Mouse (Mus musculus): ENCODE results near the gene Khnyn. TPM values are rescaled to one million over a fixed set of nuclear protein-coding genes. Genes with fewer than 3 reads are reported as not detected.

Gene Khnyn
- polyA plus RNA-seq, 1 experiment from 2014 or later, result 22.7 TPM

DNA sequence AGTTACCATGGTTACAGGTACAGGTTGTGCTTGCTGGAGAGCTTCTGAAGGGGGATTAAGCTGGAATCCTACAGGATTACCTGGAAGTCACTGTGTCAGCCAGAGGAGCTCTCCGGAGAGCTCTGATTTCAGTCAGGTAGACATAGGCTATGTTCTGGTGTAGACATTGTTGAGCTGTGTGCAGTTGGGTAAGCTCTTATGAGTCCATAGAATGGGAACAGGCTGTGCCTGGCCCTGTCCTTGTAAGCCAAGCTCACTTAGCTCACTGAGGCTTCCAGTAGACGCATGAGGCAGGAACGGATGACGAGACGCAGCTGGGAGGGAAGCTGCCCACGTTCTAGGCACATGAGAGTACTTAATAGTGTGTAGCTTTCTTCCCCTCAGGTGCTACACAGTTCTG lies 22.6 kb upstream of the Khnyn start:
- Histone ChIP-seq H3K36me3 (replicated peaks) (peaks cover 76% of the 10 kb centered on the region), H3K27ac (no peak overlapping the region), H3K9me3 (no peaks in the 10 kb centered on the region), H3K4me1 (peaks cover 37% of the 10 kb centered on the region), H3K4me3 (no peak overlapping the region), H3K27me3 (ENCODE audit: poor library complexity, severe bottlenecking) (no peaks in the 10 kb centered on the region)
- 76% methylated on average over 6 of the region's 6 CpGs for WGBS
- DNase-seq (ENCODE audit: extremely low spot score, low spot score), result no peak

DNA sequence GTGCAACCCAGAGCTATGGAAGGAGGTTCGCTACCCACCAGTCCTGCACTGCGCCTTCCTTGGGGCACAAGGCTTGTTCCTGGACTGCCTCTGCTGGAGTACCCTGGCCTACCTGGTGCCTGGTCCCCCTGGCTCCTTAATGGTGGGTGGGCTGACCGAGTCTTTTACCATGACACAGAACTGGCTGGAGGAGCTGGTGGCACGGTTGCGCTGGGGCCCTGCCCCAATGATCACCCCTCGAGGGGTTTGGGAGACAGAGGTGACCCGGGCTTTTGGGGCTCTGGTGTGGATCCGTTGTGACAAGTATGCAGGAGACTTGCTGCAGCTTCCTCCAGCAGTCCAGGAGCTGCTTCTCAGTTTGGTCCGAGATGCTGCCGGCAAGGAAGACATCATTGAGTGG lies 21.8 kb upstream of the Khnyn start:
- DNase-seq (ENCODE audit: extremely low spot score, low spot score), result no peak
- Histone ChIP-seq H3K9me3 (no peaks in the 10 kb centered on the region), H3K4me3 (no peak overlapping the region), H3K36me3 (replicated peaks) (peaks cover 77% of the 10 kb centered on the region), H3K27me3 (ENCODE audit: poor library complexity, severe bottlenecking) (no peaks in the 10 kb centered on the region), H3K4me1 (peaks cover 29% of the 10 kb centered on the region), H3K27ac (peak overlapping the region; percentile 0; the same call in 1 of the 2 replicates)
- 97% methylated on average over 10 of the region's 10 CpGs for WGBS

DNA sequence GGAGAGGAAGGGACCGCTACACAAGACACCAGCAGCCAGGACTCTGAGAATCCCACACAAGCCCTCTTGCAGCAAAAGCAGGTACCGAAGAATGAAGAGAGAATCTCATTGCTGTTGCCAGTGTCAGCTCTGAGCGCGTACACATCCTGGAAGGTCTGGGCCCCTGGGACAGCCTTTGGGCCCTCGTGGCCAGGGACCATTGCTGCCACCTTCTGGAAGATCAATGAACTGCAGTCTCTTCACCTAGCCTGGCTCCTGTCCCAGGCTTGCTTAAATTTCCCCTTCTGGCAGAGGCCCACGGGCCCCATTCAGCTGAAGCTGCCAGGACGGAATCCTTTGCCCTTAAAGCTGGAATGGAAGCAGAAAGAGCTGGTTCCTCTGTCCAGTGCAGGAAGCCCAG lies 21.0 kb upstream of the Khnyn start:
- Histone ChIP-seq H3K9me3 (no peaks in the 10 kb centered on the region), H3K36me3 (replicated peaks) (peaks cover 81% of the 10 kb centered on the region), H3K27me3 (ENCODE audit: poor library complexity, severe bottlenecking) (no peaks in the 10 kb centered on the region), H3K27ac (peak overlapping the region; percentile 36; the same call in 1 of the 2 replicates), H3K4me3 (no peak overlapping the region), H3K4me1 (peaks cover 28% of the 10 kb centered on the region)
- DNase-seq (ENCODE audit: extremely low spot score, low spot score), result peak; percentile 69
- WGBS, result 49% methylated on average over 7 of the region's 7 CpGs

DNA sequence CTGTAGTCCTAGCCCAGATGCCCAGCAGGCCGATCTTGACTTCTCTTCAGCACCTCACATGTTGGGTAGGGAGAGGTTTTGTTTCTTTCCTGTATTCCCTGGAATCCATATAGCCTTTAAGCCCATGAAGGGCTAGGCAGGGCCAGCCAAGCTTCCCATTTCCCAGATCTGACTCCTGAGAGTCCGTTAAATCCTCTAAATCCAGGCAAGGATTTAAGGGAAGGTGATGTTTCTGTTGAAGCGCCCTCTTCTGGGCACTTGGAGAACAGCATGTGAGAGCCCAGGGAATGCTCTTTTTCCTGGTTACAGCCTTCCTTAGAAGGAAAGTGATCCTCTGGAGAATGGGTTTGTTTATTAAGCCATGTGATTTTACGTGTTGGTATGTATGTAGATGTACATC lies 17.8 kb upstream of the Khnyn start:
- Histone ChIP-seq H3K27ac (no peak overlapping the region), H3K9me3 (no peaks in the 10 kb centered on the region), H3K4me1 (peaks cover 16% of the 10 kb centered on the region), H3K4me3 (no peak overlapping the region), H3K36me3 (replicated peaks) (peaks cover 100% of the 10 kb centered on the region), H3K27me3 (ENCODE audit: poor library complexity, severe bottlenecking) (no peaks in the 10 kb centered on the region)
- DNase-seq (ENCODE audit: extremely low spot score, low spot score), result peak; percentile 71
- WGBS, result 38% methylated on average over 4 of the region's 4 CpGs

DNA sequence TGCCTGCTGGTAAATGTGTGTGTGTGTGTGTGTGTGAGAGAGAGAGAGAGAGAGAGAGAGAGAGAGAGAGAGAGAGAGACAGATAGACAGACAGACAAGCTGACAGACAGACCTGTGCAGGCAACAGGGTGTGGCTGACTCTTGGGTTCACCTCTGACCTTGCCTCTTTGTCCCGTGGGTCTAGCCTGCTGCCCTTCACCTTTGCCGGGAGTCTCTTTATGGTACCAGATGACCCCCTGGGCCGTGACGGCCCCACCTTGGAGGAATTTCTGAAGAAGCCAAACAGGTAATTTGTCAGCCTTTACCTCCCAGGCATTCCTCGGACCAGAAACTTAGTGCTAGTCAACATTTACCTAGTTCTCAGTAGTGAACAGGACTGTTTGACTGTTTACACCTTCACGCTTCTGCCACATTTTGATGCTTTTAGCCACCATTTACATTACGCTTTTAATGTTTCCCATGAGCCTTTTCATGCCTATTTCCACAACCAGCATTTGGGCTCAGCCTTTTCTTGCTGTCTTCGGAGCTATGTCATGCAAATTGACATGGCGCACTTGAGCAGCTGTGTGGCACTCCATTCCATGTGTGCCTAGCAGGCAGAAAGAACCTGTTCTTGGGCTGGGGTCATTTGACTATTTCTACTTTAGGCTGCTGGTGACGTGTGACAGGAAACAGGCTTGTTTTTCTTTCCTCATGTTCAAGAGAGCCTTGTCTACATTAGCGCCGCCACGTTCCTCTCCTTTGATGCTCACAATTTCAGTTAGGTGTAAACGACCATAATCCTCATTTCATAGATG lies 16.3 kb upstream of the Khnyn start:
- H3K27ac ChIP-seq, result no peak overlapping the region
- peaks cover 8% of the 10 kb centered on the region for H3K4me1 ChIP-seq
- 91% methylated on average over 14 of the region's 14 CpGs for WGBS
- H3K9me3 ChIP-seq, result no peaks in the 10 kb centered on the region
- peaks cover 100% of the 10 kb centered on the region for H3K36me3 ChIP-seq (replicated peaks)
- no peak for DNase-seq (ENCODE audit: extremely low spot score, low spot score)
- H3K27me3 ChIP-seq (ENCODE audit: poor library complexity, severe bottlenecking), result no peaks in the 10 kb centered on the region
- H3K4me3 ChIP-seq, result no peak overlapping the region

DNA sequence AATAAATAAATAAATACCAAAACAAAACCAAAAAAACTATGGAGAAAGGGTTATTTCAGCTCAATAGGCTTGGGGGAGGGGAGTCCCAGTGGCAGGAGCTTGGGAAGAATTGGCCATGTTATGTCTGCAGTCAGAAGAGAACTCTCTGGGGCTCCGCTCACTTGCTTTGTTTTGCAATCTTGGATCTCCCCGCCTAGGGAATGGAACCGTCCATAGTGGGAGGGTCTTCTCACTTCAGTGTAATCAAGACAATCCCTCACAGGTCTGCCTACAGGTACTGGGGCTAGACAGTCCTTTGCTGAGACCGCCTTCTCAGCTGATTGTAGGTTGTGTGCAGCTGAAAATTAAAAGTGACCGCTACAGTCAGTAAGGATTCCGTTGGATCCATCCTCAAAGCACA lies 15.2 kb upstream of the Khnyn start:
- no peaks in the 10 kb centered on the region for H3K27me3 ChIP-seq (ENCODE audit: poor library complexity, severe bottlenecking)
- H3K4me1 ChIP-seq, result peaks cover 13% of the 10 kb centered on the region
- H3K27ac ChIP-seq, result no peak overlapping the region
- WGBS, result 97% methylated on average over 6 of the region's 6 CpGs
- H3K9me3 ChIP-seq, result no peaks in the 10 kb centered on the region
- peaks cover 89% of the 10 kb centered on the region for H3K36me3 ChIP-seq (replicated peaks)
- no peak overlapping the region for H3K4me3 ChIP-seq
- DNase-seq (ENCODE audit: extremely low spot score, low spot score), result no peak

DNA sequence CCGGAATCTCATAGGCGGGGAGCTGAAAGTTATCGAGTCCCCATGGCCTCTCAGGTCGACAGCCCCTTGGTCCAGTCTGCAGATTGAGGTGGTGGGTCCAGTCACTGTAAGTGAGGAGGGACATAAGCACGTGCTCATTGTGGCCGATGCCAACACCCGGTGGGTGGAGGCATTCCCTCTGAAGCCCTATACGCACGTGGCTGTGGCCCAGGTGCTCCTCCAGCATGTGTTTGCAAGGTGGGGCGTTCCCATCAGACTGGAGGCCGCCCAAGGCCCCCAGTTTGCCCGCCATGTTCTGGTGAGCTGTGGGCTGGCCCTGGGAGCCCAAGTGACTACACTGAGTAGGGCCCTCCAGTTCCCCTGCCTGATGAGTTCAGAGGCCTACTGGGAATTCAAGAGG lies 12.7 kb upstream of the Khnyn start:
- Histone ChIP-seq H3K36me3 (replicated peaks) (peaks cover 64% of the 10 kb centered on the region), H3K27me3 (ENCODE audit: poor library complexity, severe bottlenecking) (no peaks in the 10 kb centered on the region), H3K27ac (no peak overlapping the region), H3K9me3 (no peaks in the 10 kb centered on the region), H3K4me1 (peaks cover 13% of the 10 kb centered on the region), H3K4me3 (no peak overlapping the region)
- 93% methylated on average over 12 of the region's 12 CpGs for WGBS
- DNase-seq (ENCODE audit: extremely low spot score, low spot score), result no peak

DNA sequence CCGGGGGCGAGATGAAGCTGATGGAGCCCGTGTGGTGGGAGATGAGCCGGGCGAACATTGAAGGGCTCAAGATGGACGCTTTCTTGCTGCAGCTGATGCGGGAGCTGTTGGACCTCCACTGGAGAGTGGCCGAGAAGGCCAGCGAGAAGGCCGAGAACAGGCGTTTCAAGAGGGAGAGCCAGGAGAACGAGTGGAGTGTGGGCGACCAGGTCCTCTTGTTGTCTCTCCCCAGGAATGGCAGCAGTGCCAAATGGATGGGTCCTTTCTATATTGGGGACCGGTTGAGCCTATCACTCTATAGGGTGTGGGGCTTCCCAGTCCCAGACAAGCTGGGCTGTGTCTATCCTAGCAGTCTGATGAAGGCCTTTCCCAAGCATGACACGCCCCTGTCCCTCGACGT lies 12.2 kb upstream of the Khnyn start:
- Histone ChIP-seq H3K4me3 (no peak overlapping the region), H3K36me3 (replicated peaks) (peaks cover 59% of the 10 kb centered on the region), H3K27me3 (ENCODE audit: poor library complexity, severe bottlenecking) (no peaks in the 10 kb centered on the region), H3K27ac (0 out of 2 replicates have a peak overlapping the region, but pooled peaks have one; percentile 77), H3K4me1 (peaks cover 16% of the 10 kb centered on the region), H3K9me3 (no peaks in the 10 kb centered on the region)
- 92% methylated on average over 17 of the region's 17 CpGs for WGBS
- DNase-seq (ENCODE audit: extremely low spot score, low spot score), result no peak

DNA sequence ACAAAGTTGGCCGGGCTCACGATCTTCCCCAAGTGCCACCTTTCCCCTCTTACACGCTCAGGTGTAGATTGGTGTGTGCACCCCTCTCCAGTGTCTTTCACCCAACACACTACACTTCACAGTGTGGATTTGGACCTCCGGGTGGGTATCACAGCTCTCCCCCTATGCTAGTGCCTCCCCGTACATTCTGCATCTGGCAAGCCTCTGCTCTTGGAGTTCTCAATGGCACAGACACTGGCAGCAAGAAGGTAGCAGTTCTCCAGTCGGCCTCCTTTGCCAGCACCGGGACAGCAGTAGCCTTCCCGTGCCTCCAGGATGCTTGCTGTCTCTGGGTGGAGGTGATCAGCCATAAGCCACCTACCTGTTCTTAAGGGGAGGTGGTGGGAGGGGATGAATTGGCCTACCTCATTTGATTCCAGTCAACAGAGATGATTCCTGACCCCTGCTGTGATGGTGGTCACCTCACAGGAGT lies 11.5 kb upstream of the Khnyn start:
- H3K36me3 ChIP-seq (replicated peaks), result peaks cover 52% of the 10 kb centered on the region

DNA sequence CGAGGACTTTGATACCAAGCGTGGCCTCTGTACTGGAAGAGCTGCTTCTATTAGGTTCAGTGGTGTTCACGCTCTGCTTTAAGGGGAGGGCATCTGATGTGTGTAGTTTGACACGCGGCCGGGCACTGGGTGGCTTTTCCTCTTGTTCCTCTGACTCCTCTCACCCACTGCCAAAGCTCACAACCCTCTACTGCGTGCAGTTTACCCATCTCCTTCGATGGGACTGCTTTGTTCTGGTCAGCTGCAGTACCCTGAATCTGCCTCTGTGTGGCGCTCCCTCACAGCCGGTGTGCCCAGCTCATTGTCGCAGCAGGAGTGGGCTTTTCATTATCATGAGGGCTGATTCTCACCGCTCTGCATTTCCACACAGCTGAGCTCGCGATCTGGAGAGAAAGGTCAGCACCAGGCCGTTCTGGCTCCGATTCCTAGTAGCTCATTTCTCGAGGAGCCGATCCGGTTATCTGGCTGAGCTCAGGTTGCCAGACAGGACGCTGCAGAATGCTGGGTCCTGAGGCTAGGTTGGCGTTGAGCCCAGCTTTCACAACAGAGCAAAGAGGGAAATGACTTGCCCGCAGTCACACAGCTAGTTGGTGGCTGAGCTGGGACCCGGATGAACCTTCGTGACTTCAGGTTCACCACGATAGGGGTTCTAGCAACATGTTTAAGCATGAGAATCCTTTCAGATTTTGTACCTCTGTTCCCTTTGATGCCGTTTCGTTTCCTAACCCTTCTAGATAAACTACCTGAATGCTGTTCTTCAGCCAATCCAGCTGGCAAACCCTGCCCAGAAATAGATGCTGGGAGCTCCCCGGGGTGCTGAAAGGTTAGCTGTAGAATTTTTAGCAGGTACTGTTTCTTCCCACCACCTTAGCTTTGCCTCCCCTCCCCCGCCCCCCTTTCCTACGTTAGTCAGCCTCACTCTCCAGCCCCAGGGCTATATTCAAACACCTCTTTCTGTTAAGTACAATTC lies 10.7 kb upstream of the Khnyn start:
- H3K27ac ChIP-seq, result peak overlapping the region; percentile 77
- no peaks in the 10 kb centered on the region for H3K27me3 ChIP-seq (ENCODE audit: poor library complexity, severe bottlenecking)
- DNase-seq (ENCODE audit: extremely low spot score, low spot score), result peak; percentile 88
- H3K4me3 ChIP-seq, result peak overlapping the region; percentile 41
- H3K36me3 ChIP-seq (replicated peaks), result peaks cover 44% of the 10 kb centered on the region
- H3K4me1 ChIP-seq, result peaks cover 26% of the 10 kb centered on the region
- WGBS, result 16% methylated on average over 30 of the region's 30 CpGs
- H3K9me3 ChIP-seq, result no peaks in the 10 kb centered on the region

More for the DNA sequence above, 11.5 kb upstream of the Khnyn start:
- Histone ChIP-seq H3K4me1 (peaks cover 22% of the 10 kb centered on the region), H3K9me3 (no peaks in the 10 kb centered on the region), H3K27ac (peak overlapping the region; percentile 77), H3K4me3 (peak overlapping the region; percentile 41; the same call in 1 of the 2 replicates), H3K27me3 (ENCODE audit: poor library complexity, severe bottlenecking) (no peaks in the 10 kb centered on the region)
- DNase-seq (ENCODE audit: extremely low spot score, low spot score), result no peak
- WGBS, result 90% methylated on average over 8 of the region's 8 CpGs

DNA sequence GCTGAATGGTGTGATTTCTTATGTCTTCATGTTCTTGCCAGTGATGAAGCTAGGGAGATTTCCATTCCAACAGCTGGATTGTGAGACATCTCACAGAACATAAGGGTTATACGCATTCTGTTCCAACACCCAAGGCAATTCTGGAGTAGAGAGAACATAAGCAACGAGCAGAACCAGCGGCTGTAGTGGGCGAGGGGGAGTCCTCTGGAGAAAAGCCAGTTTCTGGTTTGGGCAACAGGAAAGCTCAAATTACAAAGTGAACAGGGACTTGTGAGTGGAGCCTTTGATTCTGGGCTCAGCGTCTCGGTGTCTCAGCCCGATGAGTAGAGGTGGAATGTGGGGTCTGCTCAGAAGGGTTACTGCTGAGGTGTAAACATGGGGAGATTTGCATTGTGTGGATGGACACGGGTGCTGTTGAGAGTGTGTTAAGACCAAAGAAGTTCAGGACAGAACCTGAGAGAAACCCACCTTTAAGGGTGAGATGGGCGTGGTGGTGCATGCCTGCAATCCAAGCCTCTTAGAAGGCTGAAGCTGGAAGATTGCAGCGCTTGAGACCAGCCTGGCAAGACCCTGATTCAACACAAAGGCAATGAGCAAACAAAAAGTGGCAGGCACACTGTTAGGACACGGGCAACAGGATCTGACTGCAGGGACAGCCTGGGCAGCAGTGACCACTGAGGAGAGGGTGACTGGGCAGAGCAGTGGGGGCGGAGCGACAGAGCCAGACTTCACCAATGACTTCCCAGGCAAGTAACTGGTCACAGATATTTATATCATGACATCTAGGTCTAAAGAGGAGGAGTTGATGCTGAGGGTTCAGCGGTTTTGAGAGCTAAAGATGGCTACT lies 7.1 kb upstream of the Khnyn start:
- WGBS, result 34% methylated on average over 14 of the region's 14 CpGs
- Histone ChIP-seq H3K4me3 (0 out of 2 replicates have a peak overlapping the region, but pooled peaks have one; percentile 11), H3K9me3 (no peaks in the 10 kb centered on the region), H3K4me1 (peaks cover 31% of the 10 kb centered on the region), H3K36me3 (replicated peaks) (peaks cover 7% of the 10 kb centered on the region), H3K27me3 (ENCODE audit: poor library complexity, severe bottlenecking) (no peaks in the 10 kb centered on the region), H3K27ac (peak overlapping the region; percentile 8; the same call in 1 of the 2 replicates)
- no peak for DNase-seq (ENCODE audit: extremely low spot score, low spot score)
